Mouse (Mus musculus): Measurements from ENCODE around the gene Ascl4.

- TF ChIP-seq CTCF (IDR thresholded peaks at IDR 0.05; ENCODE audit: low read depth) (no peak), EP300 (IDR thresholded peaks at IDR 0.05; ENCODE audit: low read depth) (no peak)
These were observed 8.9 kb downstream of the Ascl4 start for GRCm38 (mm10) chr10:85936280-85936965.
